Mouse (Mus musculus) MEL (cell line): Measurements from ENCODE around the gene Kcnip2. TPM values are rescaled to one million over a fixed set of nuclear protein-coding genes. Genes with fewer than 3 reads are reported as not detected.
"Not testable (repeated sequence)": the region's sequence is repeated elsewhere in the genome, so short reads cannot be mapped to it uniquely, and the experiment has no call there.

Experiments used
- DNase-seq: peaks from one replicate; pipeline ENCODE4 v3.0.0; 2011; ENCODE audit warnings: low read depth, low spot score
- H3K27ac ChIP-seq: 2 replicates; pipeline ENCODE4 v1.5.1; 2012; ENCODE audit warnings: low read depth, mild to moderate bottlenecking, control low read depth, low read length, moderate library complexity; ENCODE audit not compliant: control insufficient read depth
- H3K27me3 ChIP-seq, 2 experiments: fragments of 150-350 bp in 1 of 2; sonication (generic) in 1 of 2; 2 replicates each; pipeline ENCODE4 v1.6.1; 2012; ENCODE audit warnings: low read length in 2 of 2, mild to moderate bottlenecking in 2 of 2, improper control_type of control experiment in 1 of 2, moderate library complexity in 1 of 2; ENCODE audit not compliant: insufficient read depth in 2 of 2, control insufficient read depth in 1 of 2
- H3K36me3 ChIP-seq, 2 experiments: 2 replicates each; pipeline ENCODE4 v1.6.1; 2012 to 2014; ENCODE audit warnings: low read length in 2 of 2, improper control_type of control experiment in 1 of 2, inconsistent platforms in 1 of 2, mild to moderate bottlenecking in 1 of 2; ENCODE audit not compliant: insufficient read depth in 2 of 2, control insufficient read depth in 1 of 2
- H3K4me1 ChIP-seq, 2 experiments: fragments of 150-350 bp in 1 of 2; sonication (generic) in 1 of 2; 2 replicates each; pipeline ENCODE4 v1.6.1; 2012; ENCODE audit warnings: low read length in 2 of 2, improper control_type of control experiment in 1 of 2, mild to moderate bottlenecking in 1 of 2; ENCODE audit not compliant: insufficient read depth in 2 of 2, control insufficient read depth in 1 of 2
- H3K4me3 ChIP-seq, 2 experiments: fragments of 150-350 bp in 1 of 2; sonication (generic) in 1 of 2; 2 replicates each; pipeline ENCODE4 v1.5.1; 2012; ENCODE audit warnings: low read depth in 2 of 2, low read length in 2 of 2, mild to moderate bottlenecking in 2 of 2, moderate library complexity in 2 of 2, control low read depth in 1 of 2, improper control_type of control experiment in 1 of 2; ENCODE audit not compliant: control insufficient read depth in 1 of 2, insufficient read depth in 1 of 2
- H3K79me2 ChIP-seq: 2 replicates; pipeline ENCODE4 v1.6.1; 2012; ENCODE audit warnings: mild to moderate bottlenecking, low read length, moderate library complexity; ENCODE audit not compliant: control insufficient read depth, poor library complexity, insufficient read depth
- H3K9ac ChIP-seq: 2 replicates; pipeline ENCODE4 v1.6.1; 2012; ENCODE audit warnings: low read depth, mild to moderate bottlenecking, control low read depth, low read length, moderate library complexity; ENCODE audit not compliant: control insufficient read depth, poor library complexity, severe bottlenecking
- H3K9me3 ChIP-seq: fragments of 150-350 bp; sonication (generic); replicated peaks from 2 replicates; pipeline ENCODE4 v1.6.1; 2012; ENCODE audit warnings: mild to moderate bottlenecking, low read length, improper control_type of control experiment, moderate library complexity; ENCODE audit not compliant: insufficient read depth
- CHD1 ChIP-seq: IDR thresholded peaks from 2 replicates; pipeline ENCODE4 v1.6.1; 2012; ENCODE audit warnings: low read depth, mild to moderate bottlenecking, inconsistent platforms, low read length, improper control_type of control experiment
- CTCF ChIP-seq, 3 experiments: IDR thresholded peaks in 2 of 3; conservative IDR thresholded peaks in 1 of 3; 2 replicates each; pipeline ENCODE4 v1.5.1; 2011 to 2012; ENCODE audit warnings: low read length in 3 of 3, low read depth in 2 of 3, mild to moderate bottlenecking in 2 of 3, improper control_type of control experiment in 1 of 3, inconsistent platforms in 1 of 3, mixed read lengths in 1 of 3, moderate library complexity in 1 of 3; ENCODE audit not compliant: control insufficient read depth in 1 of 3, insufficient read depth in 1 of 3, poor library complexity in 1 of 3, severe bottlenecking in 1 of 3
- ELF1 ChIP-seq: IDR thresholded peaks from 2 replicates; pipeline ENCODE4 v1.6.1; 2014; ENCODE audit warnings: low read depth, mild to moderate bottlenecking, inconsistent platforms, low read length, improper control_type of control experiment, moderate library complexity
- GABPA ChIP-seq: IDR thresholded peaks from 2 replicates; pipeline ENCODE4 v1.6.1; 2012; ENCODE audit warnings: low read depth, mild to moderate bottlenecking, inconsistent platforms, low read length, improper control_type of control experiment, moderate library complexity
- MAFK ChIP-seq: IDR thresholded peaks from 2 replicates; pipeline ENCODE4 v1.6.1; 2011; ENCODE audit warnings: low read depth, mild to moderate bottlenecking, low read length, improper control_type of control experiment, borderline replicate concordance
- MAZ ChIP-seq: IDR thresholded peaks from 2 replicates; pipeline ENCODE4 v1.6.1; 2012; ENCODE audit warnings: low read depth, mild to moderate bottlenecking, inconsistent platforms, low read length, improper control_type of control experiment
- MEF2A ChIP-seq: IDR thresholded peaks from 2 replicates; pipeline ENCODE4 v1.6.1; 2014; ENCODE audit warnings: low read depth, mild to moderate bottlenecking, inconsistent platforms, low read length, improper control_type of control experiment; ENCODE audit not compliant: poor library complexity, insufficient replicate concordance, severe bottlenecking; ENCODE audit errors: extremely low read depth
- MXI1 ChIP-seq: IDR thresholded peaks from 2 replicates; pipeline ENCODE4 v1.6.1; 2011; ENCODE audit warnings: mild to moderate bottlenecking, low read depth, low read length, improper control_type of control experiment
- NELFE ChIP-seq: IDR thresholded peaks from 2 replicates; pipeline ENCODE4 v1.6.1; 2011; ENCODE audit warnings: low read depth, low read length, improper control_type of control experiment
- POLR2A ChIP-seq, 2 experiments: IDR thresholded peaks; 2 replicates each; pipeline ENCODE4 v1.6.1; 2011 to 2012; ENCODE audit warnings: low read length in 2 of 2, mild to moderate bottlenecking in 2 of 2, control low read depth in 1 of 2, improper control_type of control experiment in 1 of 2, low read depth in 1 of 2, moderate library complexity in 1 of 2; ENCODE audit not compliant: control insufficient read depth in 1 of 2, insufficient read depth in 1 of 2, poor library complexity in 1 of 2
- POLR2AphosphoS5 ChIP-seq: IDR thresholded peaks from 2 replicates; pipeline ENCODE4 v1.6.1; 2012; ENCODE audit warnings: low read depth, borderline replicate concordance, mild to moderate bottlenecking, inconsistent platforms, low read length, moderate library complexity, mixed read lengths
- SMC3 ChIP-seq: IDR thresholded peaks from 2 replicates; pipeline ENCODE4 v1.6.1; 2011; ENCODE audit warnings: low read depth, low read length, improper control_type of control experiment
- TBP ChIP-seq: IDR thresholded peaks from 2 replicates; pipeline ENCODE4 v1.8.0; 2011; ENCODE audit warnings: low read depth, low read length, improper control_type of control experiment
- USF1 ChIP-seq: IDR thresholded peaks from 2 replicates; pipeline ENCODE4 v1.6.1; 2014; ENCODE audit warnings: low read depth, mild to moderate bottlenecking, inconsistent platforms, low read length, improper control_type of control experiment, moderate library complexity
- ZC3H11A ChIP-seq: IDR thresholded peaks from 2 replicates; pipeline ENCODE4 v1.6.1; 2012; ENCODE audit warnings: low read depth, mild to moderate bottlenecking, inconsistent platforms, low read length, improper control_type of control experiment
- ZKSCAN1 ChIP-seq: IDR thresholded peaks from 2 replicates; pipeline ENCODE4 v1.6.1; 2012; ENCODE audit warnings: low read depth, mild to moderate bottlenecking, inconsistent platforms, low read length, improper control_type of control experiment, moderate library complexity
- ZMIZ1 ChIP-seq: IDR thresholded peaks from 2 replicates; pipeline ENCODE4 v1.6.1; 2012; ENCODE audit warnings: low read depth, mild to moderate bottlenecking, inconsistent platforms, low read length, improper control_type of control experiment, moderate library complexity
- polyA plus RNA-seq, 2 experiments: library from polyadenylated mRNA; stranded (reverse) in 1 of 2; unstranded in 1 of 2; fragments of >175 nt in 1 of 2; fragments of >200 nt in 1 of 2; gene quantifications; 2 replicates each; pipeline versions ENCODE4 v1.2.1 to v1.2.4; 2012; ENCODE audit warnings: low replicate concordance in 2 of 2, low read depth in 1 of 2; ENCODE audit not compliant: insufficient read length in 2 of 2, insufficient read depth in 1 of 2, missing spikeins in 1 of 2
- total RNA-seq: library from RNA; depleted of rRNA; stranded (reverse); fragments of 300-350 nt; gene quantifications from 2 replicates; pipeline ENCODE4 v1.2.3, GENCODE M21; 2012

Gene Kcnip2
- total and polyA plus RNA-seq, 3 experiments: 0.14 TPM; not detected in 2

DNA sequence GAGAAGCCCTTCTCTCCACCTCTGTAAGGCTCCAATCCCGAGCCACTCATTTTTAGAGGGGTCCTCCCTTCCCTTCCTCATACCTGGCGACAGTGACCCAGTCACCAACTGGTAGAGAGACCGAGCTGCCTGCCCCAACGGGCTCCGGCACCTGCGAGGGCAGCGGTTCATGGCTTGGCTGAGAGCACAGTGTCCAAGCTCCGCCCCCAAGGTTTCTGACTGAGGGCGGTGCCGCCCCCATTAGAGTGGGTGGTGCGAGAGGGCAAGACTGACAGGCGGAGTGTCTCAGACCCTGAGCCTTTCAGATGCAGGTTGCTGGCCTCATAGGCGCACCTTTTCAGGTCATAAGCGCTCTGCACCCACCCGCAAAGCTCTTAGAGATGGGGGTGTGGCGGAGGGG is 3.7 kb downstream of the Kcnip2 start:
- H3K27ac ChIP-seq: no peak overlapping the region
- no peaks in the 10 kb centered on the region for H3K9me3 ChIP-seq
- no peaks in the 10 kb centered on the region for H3K79me2 ChIP-seq
- no peaks in the 10 kb centered on the region for H3K27me3 ChIP-seq
- H3K4me3 ChIP-seq: peak overlapping the region; percentile 40 to 52
- TF ChIP-seq CTCF (IDR thresholded peaks at IDR 0.05 in 2 of 3, conservative IDR thresholded peaks at IDR 0.05 in 1 of 3; ENCODE audit: control insufficient read depth in 1 of 3, insufficient read depth in 1 of 3, low read depth in 2 of 3, low read length in 3 of 3, poor library complexity in 1 of 3, severe bottlenecking in 1 of 3) (no peak), ZKSCAN1 (no peak)
- no peaks in the 10 kb centered on the region for H3K36me3 ChIP-seq
- H3K4me1 ChIP-seq: peaks cover 0 to 5% of the 10 kb centered on the region in 2 experiments; a peak in 2 of 4 replicates
- H3K9ac ChIP-seq: peak overlapping the region; percentile 16; the same call in 1 of the 2 replicates
- DNase-seq: peak; percentile 87

DNA sequence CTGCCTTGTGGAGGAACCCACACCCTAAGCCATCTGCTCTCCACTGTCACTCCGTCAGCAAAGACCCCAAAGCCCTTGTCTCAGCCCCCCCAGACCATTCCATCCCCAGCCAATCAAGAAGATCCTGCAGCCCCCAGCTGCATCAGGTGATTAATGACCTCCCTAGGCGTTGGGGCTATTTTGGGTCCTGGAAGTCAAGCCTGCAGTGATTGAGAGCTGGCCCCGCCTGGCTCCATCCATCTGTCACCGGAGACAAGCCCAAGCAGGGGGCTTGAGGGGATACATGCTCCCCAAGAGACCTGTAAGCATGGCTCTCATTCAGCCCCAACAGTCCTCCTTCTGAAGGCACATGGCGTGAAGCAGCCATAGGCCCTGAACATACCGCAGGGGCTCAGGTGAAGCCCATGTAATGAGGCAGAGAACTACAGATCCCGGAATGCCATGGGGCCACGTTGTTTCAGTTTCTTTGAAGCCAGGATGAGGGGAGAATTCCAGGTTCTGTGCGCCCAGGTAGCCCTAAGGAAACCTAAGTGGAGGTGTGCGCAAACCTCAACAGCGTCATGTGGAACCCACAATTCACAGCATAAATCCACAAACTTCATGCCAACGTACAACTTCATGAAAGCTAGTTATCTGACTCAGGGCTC is 4.7 kb downstream of the Kcnip2 start:
- no peak overlapping the region for H3K4me3 ChIP-seq
- no peak overlapping the region for H3K27ac ChIP-seq
- peaks cover 0 to 5% of the 10 kb centered on the region in 2 experiments; a peak in 2 of 4 replicates for H3K4me1 ChIP-seq
- no peaks in the 10 kb centered on the region for H3K79me2 ChIP-seq
- TF ChIP-seq POLR2A (IDR thresholded peaks at IDR 0.05; ENCODE audit: control insufficient read depth in 1 of 2, insufficient read depth in 1 of 2, low read depth in 1 of 2, low read length in 2 of 2, poor library complexity in 1 of 2): no peak
- no peak for TF ChIP-seq NELFE
- no peak for TF ChIP-seq MAZ
- TF ChIP-seq POLR2AphosphoS5: no peak
- TF ChIP-seq SMC3: no peak
- no peak for TF ChIP-seq ZC3H11A
- no peak for TF ChIP-seq ZMIZ1
- TF ChIP-seq MAFK: no peak
- no peak for TF ChIP-seq GABPA
- no peak for TF ChIP-seq USF1
- TF ChIP-seq ELF1: no peak
- no peak for TF ChIP-seq MXI1
- no peak for TF ChIP-seq MEF2A
- no peak for DNase-seq
- no peaks in the 10 kb centered on the region for H3K27me3 ChIP-seq
- H3K36me3 ChIP-seq: no peaks in the 10 kb centered on the region
- no peak overlapping the region for H3K9ac ChIP-seq
- H3K9me3 ChIP-seq: no peaks in the 10 kb centered on the region

- Histone ChIP-seq H3K9ac (no peak overlapping the region), H3K79me2 (no peaks in the 10 kb centered on the region), H3K4me3 (no peak overlapping the region), H3K9me3 (no peaks in the 10 kb centered on the region), H3K4me1 (peaks cover 0 to 7% of the 10 kb centered on the region in 2 experiments; a peak in 2 of 4 replicates), H3K36me3 (no peaks in the 10 kb centered on the region; a peak in 1 of 4 replicates), H3K27me3 (no peaks in the 10 kb centered on the region), H3K27ac (no peak overlapping the region)
- TF ChIP-seq CHD1 (no peak), CTCF (IDR thresholded peaks at IDR 0.05 in 2 of 3, conservative IDR thresholded peaks at IDR 0.05 in 1 of 3; ENCODE audit: control insufficient read depth in 1 of 3, insufficient read depth in 1 of 3, low read depth in 2 of 3, low read length in 3 of 3, poor library complexity in 1 of 3, severe bottlenecking in 1 of 3) (no peak; a peak in 1 of 6 replicates), SMC3 (peak; percentile 25; the same call in 1 of the 2 replicates), TBP (no peak)
- DNase-seq: no peak
Measured at GRCm38 (mm10) chr19:45807732-45808131, 8.1 kb downstream of the Kcnip2 start.

GRCm38 (mm10) chr19:45805817-45806216 is 10.0 kb downstream of the Kcnip2 start:
- H3K9ac ChIP-seq, H3K36me3 ChIP-seq, H3K27me3 ChIP-seq, H3K79me2 ChIP-seq, DNase-seq, H3K27ac ChIP-seq, H3K4me3 ChIP-seq, H3K4me1 ChIP-seq, H3K9me3 ChIP-seq: not testable (repeated sequence)
